Mouse (Mus musculus): ENCODE data around the gene Prkag1. TPM values are rescaled to one million over a fixed set of nuclear protein-coding genes. Genes with fewer than 3 reads are reported as not detected.

Gene Prkag1
- polyA plus RNA-seq, 1 experiment: 132 TPM

- TF ChIP-seq USF1 (IDR thresholded peaks at IDR 0.05; ENCODE audit: low read depth) (no peak), MYOD1 (IDR thresholded peaks at IDR 0.05; ENCODE audit: control insufficient read depth, insufficient read length, low read depth) (no peak), CEBPB (IDR thresholded peaks at IDR 0.05; ENCODE audit: low read depth) (no peak), MAX (IDR thresholded peaks at IDR 0.05) (no peak), CTCF (IDR thresholded peaks at IDR 0.05; ENCODE audit: control insufficient read depth, insufficient read depth, insufficient read length) (no peak), FOSL1 (IDR thresholded peaks at IDR 0.05; ENCODE audit: insufficient read depth, low read length, poor library complexity, severe bottlenecking) (no peak), MYOG (IDR thresholded peaks at IDR 0.05; ENCODE audit: control insufficient read depth, extremely low read depth, insufficient read length) (no peak)
- Histone ChIP-seq H3K27me3 (ENCODE audit: control insufficient read depth, insufficient read depth, insufficient read length) (no peaks in the 10 kb centered on the region), H3K4me3 (ENCODE audit: insufficient read depth, poor library complexity, severe bottlenecking) (no peak overlapping the region), H3K79me3 (ENCODE audit: low read depth) (no peaks in the 10 kb centered on the region), H3ac (ENCODE audit: control insufficient read depth, insufficient read length, low read depth) (no peak overlapping the region), H3K79me2 (ENCODE audit: control insufficient read depth, insufficient read depth) (no peaks in the 10 kb centered on the region), H3K36me3 (ENCODE audit: control insufficient read depth, insufficient read depth) (peaks cover 8% of the 10 kb centered on the region)
These were observed 25.1 kb downstream of the Prkag1 start for GRCm38 (mm10) chr15:98806071-98806808.

GRCm38 (mm10) chr15:98805324-98806040 lies 25.8 kb downstream of the Prkag1 start:
- H3K27me3 ChIP-seq (ENCODE audit: control insufficient read depth, insufficient read depth, insufficient read length): peaks cover 6% of the 10 kb centered on the region
- no peaks in the 10 kb centered on the region for H3K79me2 ChIP-seq (ENCODE audit: control insufficient read depth, insufficient read depth)
- H3ac ChIP-seq (ENCODE audit: control insufficient read depth, insufficient read length, low read depth): peak overlapping the region; percentile 37
- H3K36me3 ChIP-seq (ENCODE audit: control insufficient read depth, insufficient read depth): peaks cover under 1% of the 10 kb centered on the region
- no peak overlapping the region for H3K4me3 ChIP-seq (ENCODE audit: insufficient read depth, poor library complexity, severe bottlenecking)
- no peaks in the 10 kb centered on the region for H3K79me3 ChIP-seq (ENCODE audit: low read depth)
- TF ChIP-seq USF1 (IDR thresholded peaks at IDR 0.05; ENCODE audit: low read depth): no peak
- peak; percentile 73 for TF ChIP-seq CTCF (IDR thresholded peaks at IDR 0.05; ENCODE audit: control insufficient read depth, insufficient read depth, insufficient read length)

DNA sequence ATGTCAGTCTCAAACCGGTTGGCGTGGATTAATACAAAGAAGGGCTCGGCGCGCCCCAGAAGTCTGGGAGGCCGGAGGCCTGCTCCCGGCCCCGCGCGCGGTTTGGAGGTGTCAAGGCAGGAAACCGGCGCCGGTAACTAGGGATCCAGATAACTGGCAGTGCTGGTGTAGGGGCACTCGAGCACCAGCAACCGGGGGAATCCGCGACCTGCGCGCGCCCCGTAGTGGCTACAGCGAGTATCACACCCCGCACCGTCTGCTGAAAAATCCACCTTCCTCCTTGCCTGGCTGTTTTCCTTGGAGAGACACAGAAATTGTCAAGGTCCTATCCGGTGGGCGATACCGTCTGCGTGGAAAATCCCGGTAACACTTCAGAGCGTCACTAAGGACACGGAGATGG lies 27.3 kb downstream of the Prkag1 start:
- Histone ChIP-seq H3K27me3 (ENCODE audit: control insufficient read depth, insufficient read depth, insufficient read length) (peaks cover 7% of the 10 kb centered on the region), H3K4me3 (ENCODE audit: insufficient read depth, poor library complexity, severe bottlenecking) (no peak overlapping the region), H3K79me3 (ENCODE audit: low read depth) (no peaks in the 10 kb centered on the region), H3K79me2 (ENCODE audit: control insufficient read depth, insufficient read depth) (no peaks in the 10 kb centered on the region), H3ac (ENCODE audit: control insufficient read depth, insufficient read length, low read depth) (peak overlapping the region; percentile 22), H3K36me3 (ENCODE audit: control insufficient read depth, insufficient read depth) (no peaks in the 10 kb centered on the region)
- TF ChIP-seq USF1 (IDR thresholded peaks at IDR 0.05; ENCODE audit: low read depth): no peak
- TF ChIP-seq CTCF (IDR thresholded peaks at IDR 0.05; ENCODE audit: control insufficient read depth, insufficient read depth, insufficient read length): peak; percentile 96

- peaks cover 9% of the 10 kb centered on the region for H3K27me3 ChIP-seq (ENCODE audit: control insufficient read depth, insufficient read depth, insufficient read length)
- TF ChIP-seq CEBPB (IDR thresholded peaks at IDR 0.05; ENCODE audit: low read depth) (no peak), MYOD1 (IDR thresholded peaks at IDR 0.05; ENCODE audit: control insufficient read depth, insufficient read length, low read depth) (no peak), MAX (IDR thresholded peaks at IDR 0.05) (no peak)
- H3K79me3 ChIP-seq (ENCODE audit: low read depth): no peaks in the 10 kb centered on the region
- H3ac ChIP-seq (ENCODE audit: control insufficient read depth, insufficient read length, low read depth): no peak overlapping the region
- H3K36me3 ChIP-seq (ENCODE audit: control insufficient read depth, insufficient read depth): no peaks in the 10 kb centered on the region
- no peaks in the 10 kb centered on the region for H3K79me2 ChIP-seq (ENCODE audit: control insufficient read depth, insufficient read depth)
- H3K4me3 ChIP-seq (ENCODE audit: insufficient read depth, poor library complexity, severe bottlenecking): no peak overlapping the region
These were observed 28.4 kb downstream of the Prkag1 start for GRCm38 (mm10) chr15:98802926-98803325.

- no peaks in the 10 kb centered on the region for H3K36me3 ChIP-seq (ENCODE audit: control insufficient read depth, insufficient read depth)
- TF ChIP-seq MYOD1 (IDR thresholded peaks at IDR 0.05; ENCODE audit: control insufficient read depth, insufficient read length, low read depth) (no peak), USF1 (IDR thresholded peaks at IDR 0.05; ENCODE audit: low read depth) (no peak), CTCF (IDR thresholded peaks at IDR 0.05; ENCODE audit: control insufficient read depth, insufficient read depth, insufficient read length) (peak; percentile 76)
- peaks cover 28% of the 10 kb centered on the region for H3K27me3 ChIP-seq (ENCODE audit: control insufficient read depth, insufficient read depth, insufficient read length)
- H3K79me2 ChIP-seq (ENCODE audit: control insufficient read depth, insufficient read depth): no peaks in the 10 kb centered on the region
- no peak overlapping the region for H3ac ChIP-seq (ENCODE audit: control insufficient read depth, insufficient read length, low read depth)
- H3K4me3 ChIP-seq (ENCODE audit: insufficient read depth, poor library complexity, severe bottlenecking): no peak overlapping the region
- H3K79me3 ChIP-seq (ENCODE audit: low read depth): no peaks in the 10 kb centered on the region
These were observed 31.9 kb downstream of the Prkag1 start for GRCm38 (mm10) chr15:98799396-98799795.

GRCm38 (mm10) chr15:98798903-98799302 lies 32.4 kb downstream of the Prkag1 start:
- H3K36me3 ChIP-seq (ENCODE audit: control insufficient read depth, insufficient read depth): no peaks in the 10 kb centered on the region
- no peaks in the 10 kb centered on the region for H3K79me3 ChIP-seq (ENCODE audit: low read depth)
- no peak overlapping the region for H3K4me3 ChIP-seq (ENCODE audit: insufficient read depth, poor library complexity, severe bottlenecking)
- H3K79me2 ChIP-seq (ENCODE audit: control insufficient read depth, insufficient read depth): no peaks in the 10 kb centered on the region
- H3K27me3 ChIP-seq (ENCODE audit: control insufficient read depth, insufficient read depth, insufficient read length): peaks cover 28% of the 10 kb centered on the region
- no peak for TF ChIP-seq CTCF (IDR thresholded peaks at IDR 0.05; ENCODE audit: control insufficient read depth, insufficient read depth, insufficient read length)
- no peak for TF ChIP-seq MYOD1 (IDR thresholded peaks at IDR 0.05; ENCODE audit: control insufficient read depth, insufficient read length, low read depth)
- TF ChIP-seq USF1 (IDR thresholded peaks at IDR 0.05; ENCODE audit: low read depth): no peak
- no peak for TF ChIP-seq CEBPB (IDR thresholded peaks at IDR 0.05; ENCODE audit: low read depth)
- no peak for TF ChIP-seq FOSL1 (IDR thresholded peaks at IDR 0.05; ENCODE audit: insufficient read depth, low read length, poor library complexity, severe bottlenecking)
- no peak for TF ChIP-seq MAX (IDR thresholded peaks at IDR 0.05)
- TF ChIP-seq MYOG (IDR thresholded peaks at IDR 0.05; ENCODE audit: control insufficient read depth, extremely low read depth, insufficient read length): no peak
- H3ac ChIP-seq (ENCODE audit: control insufficient read depth, insufficient read length, low read depth): no peak overlapping the region

Measured in C2C12 (cell line).